Mouse (Mus musculus): ENCODE data around the gene Itprip. TPM values are rescaled to one million over a fixed set of nuclear protein-coding genes. Genes with fewer than 3 reads are reported as not detected.

The Itprip gene
- total and polyA plus RNA-seq, 2 experiments from 2014 or later, result 3.1 to 6.6 TPM

DNA sequence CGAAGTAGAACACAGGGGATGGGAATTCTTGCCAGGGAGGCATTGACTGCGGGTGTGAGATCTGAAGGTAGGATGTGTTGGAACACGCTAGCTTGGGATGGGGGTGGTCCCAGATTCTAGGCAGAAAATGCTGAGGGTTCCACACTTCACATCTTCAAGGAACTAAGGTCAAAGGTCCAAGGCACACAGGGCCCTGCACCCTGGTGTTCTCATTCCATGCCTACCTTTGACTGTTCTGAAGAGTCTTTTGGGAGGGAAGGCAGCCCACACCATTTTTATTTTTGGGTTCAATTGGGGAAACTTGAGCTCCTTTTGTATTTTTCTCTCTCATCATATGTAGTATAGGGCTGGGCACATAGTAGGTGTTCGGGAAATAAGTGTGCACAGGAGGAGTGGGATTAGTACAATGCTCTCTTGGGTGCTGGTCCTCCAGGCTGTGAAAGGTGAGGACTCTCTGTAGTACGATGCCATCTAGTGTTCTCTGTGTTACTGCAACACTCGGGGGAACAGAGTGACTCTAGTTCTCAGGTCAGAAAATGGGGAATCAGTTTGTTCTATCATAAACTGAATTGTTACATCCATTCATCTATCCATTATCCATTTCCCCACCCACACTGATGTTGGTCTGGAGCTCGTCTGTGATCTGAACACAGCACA lies 13.0 kb upstream of the Itprip start:
- no peaks in the 10 kb centered on the region for H3K9me3 ChIP-seq (ENCODE audit: low read length)
- 42% methylated on average over 7 of the region's 7 CpGs for WGBS
- peak; percentile 82 for TF ChIP-seq CTCF (IDR thresholded peaks at IDR 0.05; ENCODE audit: low read depth)
- H3K4me1 ChIP-seq (ENCODE audit: insufficient read depth, low read length), result no peaks in the 10 kb centered on the region
- no peak overlapping the region for H3K4me3 ChIP-seq (ENCODE audit: low read length)
- DNase-seq (ENCODE audit: low spot score) (peak; percentile 81), ATAC-seq (peak; percentile 51; the same call in 1 of the 2 replicates)
- no peak overlapping the region for H3K9ac ChIP-seq (replicated peaks; ENCODE audit: low read length)
- no peak overlapping the region for H3K27ac ChIP-seq
- H3K27me3 ChIP-seq (ENCODE audit: insufficient read depth, low read length), result no peaks in the 10 kb centered on the region
- H3K36me3 ChIP-seq (ENCODE audit: insufficient read depth, low read length), result no peaks in the 10 kb centered on the region
- no peak overlapping the region for H3K4me2 ChIP-seq (ENCODE audit: low read depth, low read length)

DNA sequence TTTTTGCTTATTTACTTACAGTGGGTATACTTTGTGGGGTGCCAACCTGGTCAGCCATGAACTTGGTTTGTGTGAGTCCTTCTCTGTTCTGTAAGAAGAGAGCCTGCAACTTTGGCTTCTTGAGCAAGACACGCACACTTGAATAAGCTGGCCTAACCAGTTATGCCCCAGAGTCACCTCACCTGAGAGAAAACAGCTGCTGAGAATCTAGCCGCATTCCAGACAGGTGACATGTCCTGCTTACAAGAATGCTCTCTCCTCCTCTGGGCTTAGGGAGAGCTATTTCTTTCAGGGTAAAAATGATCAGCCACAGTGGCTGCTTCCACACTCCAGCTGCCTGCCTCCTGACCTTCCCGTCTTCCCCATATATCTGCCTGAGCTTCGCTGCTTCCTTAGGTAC lies 9.9 kb upstream of the Itprip start:
- 78% methylated on average over 4 of the region's 4 CpGs for WGBS
- Histone ChIP-seq H3K4me2 (ENCODE audit: low read depth, low read length) (no peak overlapping the region), H3K27me3 (ENCODE audit: insufficient read depth, low read length) (no peaks in the 10 kb centered on the region), H3K9me3 (ENCODE audit: low read length) (no peaks in the 10 kb centered on the region), H3K27ac (no peak overlapping the region), H3K9ac (replicated peaks; ENCODE audit: low read length) (no peak overlapping the region), H3K4me1 (ENCODE audit: insufficient read depth, low read length) (no peaks in the 10 kb centered on the region), H3K36me3 (ENCODE audit: insufficient read depth, low read length) (no peaks in the 10 kb centered on the region), H3K4me3 (ENCODE audit: low read length) (no peak overlapping the region)
- TF ChIP-seq CTCF (IDR thresholded peaks at IDR 0.05; ENCODE audit: low read depth), result no peak
- ATAC-seq (no peak), DNase-seq (ENCODE audit: low spot score) (no peak)

- TF ChIP-seq CTCF (IDR thresholded peaks at IDR 0.05; ENCODE audit: low read depth), result no peak
- H3K4me3 ChIP-seq (ENCODE audit: low read length), result no peak overlapping the region
- no peaks in the 10 kb centered on the region for H3K9me3 ChIP-seq (ENCODE audit: low read length)
- no peak for ATAC-seq
- no peaks in the 10 kb centered on the region for H3K4me1 ChIP-seq (ENCODE audit: insufficient read depth, low read length)
- no peaks in the 10 kb centered on the region for H3K27me3 ChIP-seq (ENCODE audit: insufficient read depth, low read length)
- H3K9ac ChIP-seq (replicated peaks; ENCODE audit: low read length), result no peak overlapping the region
- H3K36me3 ChIP-seq (ENCODE audit: insufficient read depth, low read length), result no peaks in the 10 kb centered on the region
- no peak overlapping the region for H3K27ac ChIP-seq
- WGBS, result 94% methylated on average over 2 of the region's 2 CpGs
- H3K4me2 ChIP-seq (ENCODE audit: low read depth, low read length), result no peak overlapping the region
- no peak for DNase-seq (ENCODE audit: low spot score)
Measured at GRCm38 (mm10) chr19:47927032-47927431, 7.9 kb upstream of the Itprip start.

DNA sequence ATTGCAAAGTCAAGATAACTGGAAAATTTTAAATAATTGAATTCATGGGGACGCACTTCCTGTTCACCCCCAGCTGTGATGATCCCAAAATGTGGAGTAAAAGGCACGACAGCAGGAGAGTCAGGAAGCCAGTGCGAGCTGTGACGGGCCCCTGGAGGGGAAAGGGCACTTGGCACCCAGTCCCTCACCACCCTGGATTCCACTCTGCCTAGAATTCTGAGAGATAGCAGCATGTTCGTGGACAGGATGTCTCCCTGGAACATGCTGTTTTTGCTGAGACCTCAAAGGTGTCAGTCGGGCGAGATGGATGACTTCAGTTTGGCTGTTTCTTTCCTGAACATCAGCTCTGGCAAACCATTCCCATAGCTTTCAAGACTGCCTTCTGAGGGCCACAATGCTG lies 6.7 kb upstream of the Itprip start:
- H3K9ac ChIP-seq (replicated peaks; ENCODE audit: low read length), result no peak overlapping the region
- H3K4me3 ChIP-seq (ENCODE audit: low read length), result no peak overlapping the region
- WGBS, result 79% methylated on average over 7 of the region's 7 CpGs
- no peak overlapping the region for H3K27ac ChIP-seq
- no peaks in the 10 kb centered on the region for H3K27me3 ChIP-seq (ENCODE audit: insufficient read depth, low read length)
- DNase-seq (ENCODE audit: low spot score) (no peak), ATAC-seq (no peak)
- H3K9me3 ChIP-seq (ENCODE audit: low read length), result no peaks in the 10 kb centered on the region
- H3K36me3 ChIP-seq (ENCODE audit: insufficient read depth, low read length), result no peaks in the 10 kb centered on the region
- TF ChIP-seq CTCF (IDR thresholded peaks at IDR 0.05; ENCODE audit: low read depth), result no peak
- H3K4me2 ChIP-seq (ENCODE audit: low read depth, low read length), result no peak overlapping the region
- no peaks in the 10 kb centered on the region for H3K4me1 ChIP-seq (ENCODE audit: insufficient read depth, low read length)

DNA sequence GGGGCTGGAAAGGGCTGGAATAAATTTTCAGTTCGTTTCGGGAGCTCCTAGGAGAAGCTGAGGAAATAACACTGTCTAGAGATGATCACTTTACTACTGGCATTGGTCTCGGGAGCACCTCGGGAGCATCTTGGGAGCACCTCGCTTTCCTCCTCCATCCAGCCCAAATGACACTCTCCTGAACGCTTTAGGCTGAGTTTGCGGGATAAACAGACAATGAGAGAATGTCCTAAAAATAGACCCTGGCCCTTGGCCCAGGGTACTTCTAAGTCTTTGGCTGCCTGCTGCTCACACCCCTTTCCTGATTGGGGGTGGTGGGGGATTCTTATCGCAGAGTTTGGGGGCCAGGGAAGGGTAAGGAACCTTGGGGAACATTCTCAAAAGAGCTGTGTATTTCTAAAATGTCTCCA lies 872 bp upstream of the Itprip start:
- H3K4me3 ChIP-seq (ENCODE audit: low read length), result peak overlapping the region; percentile 83
- H3K9me3 ChIP-seq (ENCODE audit: low read length), result no peaks in the 10 kb centered on the region
- no peaks in the 10 kb centered on the region for H3K27me3 ChIP-seq (ENCODE audit: insufficient read depth, low read length)
- ATAC-seq, result 0 out of 2 replicates have a peak, but pooled peaks have one; percentile 3
- no peak for TF ChIP-seq CTCF (IDR thresholded peaks at IDR 0.05; ENCODE audit: low read depth)
- H3K9ac ChIP-seq (replicated peaks; ENCODE audit: low read length), result peak overlapping the region; percentile 70; the same call in 1 of the 2 replicates
- H3K27ac ChIP-seq, result peak overlapping the region; percentile 81; the same call in 1 of the 2 replicates
- no peak for DNase-seq (ENCODE audit: low spot score)
- no peaks in the 10 kb centered on the region for H3K36me3 ChIP-seq (ENCODE audit: insufficient read depth, low read length)
- no peaks in the 10 kb centered on the region for H3K4me1 ChIP-seq (ENCODE audit: insufficient read depth, low read length)
- 5% methylated on average over 8 of the region's 8 CpGs for WGBS
- H3K4me2 ChIP-seq (ENCODE audit: low read depth, low read length), result peak overlapping the region; percentile 97

DNA sequence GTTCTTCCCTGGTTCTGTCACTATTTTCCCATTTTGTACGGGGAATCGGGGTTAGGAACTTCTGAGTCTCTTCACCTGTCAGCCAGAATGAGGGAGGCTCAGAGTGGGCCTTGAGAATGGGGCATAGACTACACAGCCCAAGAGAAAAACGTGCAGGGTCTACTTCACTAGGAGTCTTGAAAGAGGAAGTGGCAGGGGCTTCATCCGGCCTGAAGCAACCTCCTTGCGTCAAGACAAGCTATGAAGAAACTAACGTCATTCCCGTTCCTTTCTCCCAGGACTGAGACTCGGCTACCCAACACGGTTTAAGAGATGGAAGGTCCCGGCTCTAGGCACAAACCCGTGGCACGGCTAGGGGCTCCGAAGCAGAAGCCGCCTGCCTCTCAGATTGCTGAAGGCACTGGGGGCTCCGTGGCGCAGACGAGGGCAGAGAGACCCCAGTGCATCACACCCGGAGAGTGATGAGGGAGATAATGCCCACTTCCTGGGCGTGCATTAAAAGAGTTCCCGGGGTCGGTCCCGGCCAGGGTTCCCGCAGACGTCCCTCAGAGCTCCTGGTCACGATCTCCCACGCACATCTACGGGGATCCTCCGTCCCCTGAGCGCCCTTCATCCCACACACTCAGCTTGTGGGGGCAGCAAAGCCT lies 521 bp downstream of the Itprip start:
- H3K4me1 ChIP-seq (ENCODE audit: insufficient read depth, low read length), result no peaks in the 10 kb centered on the region
- DNase-seq (ENCODE audit: low spot score), result peak; percentile 25
- WGBS, result 1% methylated on average over 29 of the region's 29 CpGs
- H3K27ac ChIP-seq, result peak overlapping the region; percentile 81
- ATAC-seq, result peak; percentile 54
- H3K4me3 ChIP-seq (ENCODE audit: low read length), result peak overlapping the region; percentile 83
- H3K9ac ChIP-seq (replicated peaks; ENCODE audit: low read length), result peak overlapping the region; percentile 70
- peak overlapping the region; percentile 97 for H3K4me2 ChIP-seq (ENCODE audit: low read depth, low read length)
- no peak for TF ChIP-seq CTCF (IDR thresholded peaks at IDR 0.05; ENCODE audit: low read depth)
- no peaks in the 10 kb centered on the region for H3K27me3 ChIP-seq (ENCODE audit: insufficient read depth, low read length)
- no peaks in the 10 kb centered on the region for H3K36me3 ChIP-seq (ENCODE audit: insufficient read depth, low read length)
- H3K9me3 ChIP-seq (ENCODE audit: low read length), result no peaks in the 10 kb centered on the region

DNA sequence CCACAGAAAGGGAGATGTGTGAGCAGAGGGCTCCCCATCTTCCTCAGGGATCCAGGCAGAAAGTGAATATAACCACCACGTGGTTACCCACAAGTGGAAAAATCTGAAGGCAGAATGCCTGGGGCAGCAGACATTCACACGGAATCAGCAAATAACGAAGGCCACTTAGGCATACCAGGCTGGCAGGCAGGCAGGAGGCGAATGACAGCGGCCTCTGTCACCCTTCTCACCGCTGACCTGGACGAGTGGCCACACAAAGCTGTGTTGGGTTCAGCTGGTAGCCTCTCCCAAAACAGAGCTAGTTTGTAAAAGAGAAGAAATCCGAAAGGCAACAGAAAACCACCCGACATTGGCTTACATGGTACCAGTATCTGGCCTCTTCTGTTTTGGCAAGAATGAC lies 1.1 kb downstream of the Itprip start:
- TF ChIP-seq CTCF (IDR thresholded peaks at IDR 0.05; ENCODE audit: low read depth), result no peak
- DNase-seq (ENCODE audit: low spot score), result no peak
- 18% methylated on average over 9 of the region's 9 CpGs for whole genome bisulfite sequencing
- H3K4me2 ChIP-seq (ENCODE audit: low read depth, low read length), result peak overlapping the region; percentile 97
- no peaks in the 10 kb centered on the region for H3K36me3 ChIP-seq (ENCODE audit: insufficient read depth, low read length)
- 0 out of 2 replicates have a peak, but pooled peaks have one; percentile 2 for ATAC-seq
- H3K9ac ChIP-seq (replicated peaks; ENCODE audit: low read length), result no peak overlapping the region
- no peaks in the 10 kb centered on the region for H3K27me3 ChIP-seq (ENCODE audit: insufficient read depth, low read length)
- no peaks in the 10 kb centered on the region for H3K9me3 ChIP-seq (ENCODE audit: low read length)
- no peaks in the 10 kb centered on the region for H3K4me1 ChIP-seq (ENCODE audit: insufficient read depth, low read length)
- peak overlapping the region; percentile 83 for H3K4me3 ChIP-seq (ENCODE audit: low read length)
- H3K27ac ChIP-seq, result no peak overlapping the region

All from hindbrain, postnatal 0 days (tissue).